Mouse (Mus musculus) hindbrain, embryonic 10.5 days (tissue): ENCODE measurements around the gene Smpd3. TPM values are rescaled to one million over a fixed set of nuclear protein-coding genes. Genes with fewer than 3 reads are reported as not detected.

Source experiments
- DNase-seq: peaks from one replicate; pipeline ENCODE4 v3.0.0-alpha.2; 2017; ENCODE audit warnings: low spot score
- H3K27ac ChIP-seq: fragments of 300-500 bp; sonication (generic); 2 replicates; pipeline ENCODE4 v1.5.1; 2016; ENCODE audit warnings: mild to moderate bottlenecking, moderate library complexity
- H3K27me3 ChIP-seq: fragments of 300-500 bp; sonication (generic); 2 replicates; pipeline ENCODE4 v1.6.1; 2016; ENCODE audit warnings: mild to moderate bottlenecking; ENCODE audit not compliant: poor library complexity, insufficient read depth, severe bottlenecking
- H3K36me3 ChIP-seq: fragments of 300-500 bp; sonication (generic); 2 replicates; pipeline ENCODE4 v1.6.1; 2016; ENCODE audit warnings: mild to moderate bottlenecking, moderate library complexity
- H3K4me1 ChIP-seq: fragments of 300-500 bp; sonication (generic); replicated peaks from 2 replicates; pipeline ENCODE4 v1.6.1; 2016; ENCODE audit warnings: mild to moderate bottlenecking
- H3K4me3 ChIP-seq: fragments of 300-500 bp; sonication (generic); 2 replicates; pipeline ENCODE4 v1.5.1; 2016; ENCODE audit warnings: mild to moderate bottlenecking, moderate library complexity
- H3K9me3 ChIP-seq: fragments of 300-500 bp; sonication (generic); 2 replicates; pipeline ENCODE4 v1.6.1; 2016; ENCODE audit warnings: mild to moderate bottlenecking, moderate library complexity
- WGBS: fragments of 180-500 bp; shearing (Covaris S2); methylation state at CpG from one replicate; pipeline ENCODE4 v1.1.7; 2016; 5-methylcytosine and 5-hydroxymethylcytosine counted together
- polyA plus RNA-seq: library from polyadenylated mRNA; unstranded; fragments of >200 nt; fragmentation: Nextera tagmentation; extraction: Ambion mirVana; gene quantifications from 2 replicates; pipeline ENCODE4 v1.2.1, GENCODE M21; 2016

Gene Smpd3
- 12.7 and 20.9 TPM in 2 replicates for polyA plus RNA-seq

DNA sequence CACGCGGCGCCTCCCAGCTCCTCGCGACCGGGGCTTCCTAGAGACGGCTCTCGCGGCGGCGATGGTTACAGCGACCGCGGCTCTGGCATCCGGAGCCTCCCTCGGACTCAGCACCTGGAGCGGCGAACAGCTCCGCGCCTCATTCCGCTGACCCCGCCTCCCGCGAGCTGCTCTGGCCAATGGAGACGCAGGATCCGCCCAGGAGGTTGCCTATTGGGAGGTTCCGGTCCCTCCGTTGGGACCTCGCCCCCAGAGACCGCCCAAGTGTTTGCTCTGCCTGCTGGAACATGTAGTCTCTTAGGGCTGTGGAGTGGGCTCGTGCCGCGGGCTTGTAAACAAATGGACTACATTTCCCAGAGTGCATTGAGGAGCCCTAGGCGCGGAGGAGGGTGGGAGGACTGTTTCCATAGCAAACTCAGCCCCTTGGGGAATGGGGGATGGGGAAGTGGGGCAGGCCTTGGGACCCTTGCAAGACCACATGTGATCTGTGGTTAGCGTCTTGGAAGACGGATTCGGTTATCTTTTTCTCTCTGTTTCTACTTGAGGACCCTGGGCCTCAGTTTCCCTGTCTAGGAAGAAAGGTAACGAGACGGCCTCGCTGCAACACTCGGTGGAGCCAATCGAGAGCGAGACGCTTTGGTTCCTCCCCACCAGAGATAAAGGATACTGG, at the start of gene Smpd3:
TSS of gene Smpd3 (minus strand) at position 137 of the 670 bp plus-strand sequence.
- H3K9me3 ChIP-seq: no peaks in the 10 kb centered on the region
- WGBS: under 1% methylated on average over 45 of the region's 45 CpGs
- peak within 1 kb of the TSS; percentile 87 for H3K27ac ChIP-seq
- H3K36me3 ChIP-seq: no peaks in the 10 kb centered on the region
- peaks cover 35% of the 10 kb centered on the region for H3K27me3 ChIP-seq
- DNase-seq: peak; percentile 99
- peaks cover 35% of the 10 kb centered on the region for H3K4me1 ChIP-seq
- peak within 1 kb of the TSS; percentile 68 for H3K4me3 ChIP-seq

GRCm38 (mm10) chr8:106381026-106381425, 43.2 kb upstream of the Smpd3 start:
- WGBS: 90% methylated on average over 6 of the region's 6 CpGs
- Histone ChIP-seq H3K9me3 (no peaks in the 10 kb centered on the region), H3K36me3 (no peaks in the 10 kb centered on the region), H3K4me1 (peaks cover 16% of the 10 kb centered on the region), H3K4me3 (no peak overlapping the region), H3K27me3 (no peaks in the 10 kb centered on the region), H3K27ac (no peak overlapping the region)
- DNase-seq: no peak

DNA sequence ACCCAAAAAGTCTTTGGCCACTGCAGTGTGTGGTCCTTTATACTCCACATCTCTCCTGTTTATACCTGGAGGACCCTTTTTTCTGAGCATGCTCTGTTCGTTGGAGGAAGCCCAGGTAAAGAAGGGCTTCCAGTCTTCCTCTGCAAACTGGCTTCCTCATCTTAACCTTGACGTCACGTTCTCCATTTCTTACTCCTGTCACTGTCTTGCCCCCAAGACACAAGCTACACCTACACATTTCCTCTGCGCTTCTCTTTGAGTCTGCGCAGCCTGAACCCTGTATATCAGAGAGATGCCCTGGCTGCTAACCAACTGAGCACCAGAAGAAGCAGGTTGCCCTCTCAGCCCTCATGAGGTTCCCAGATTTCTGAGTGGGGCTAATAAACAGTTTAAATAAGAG, 41.6 kb upstream of the Smpd3 start:
- Histone ChIP-seq H3K4me1 (peaks cover 16% of the 10 kb centered on the region), H3K27me3 (no peaks in the 10 kb centered on the region), H3K4me3 (no peak overlapping the region), H3K27ac (no peak overlapping the region), H3K36me3 (no peaks in the 10 kb centered on the region), H3K9me3 (no peaks in the 10 kb centered on the region)
- no peak for DNase-seq
- WGBS: 85% methylated on average over 5 of the region's 5 CpGs

DNA sequence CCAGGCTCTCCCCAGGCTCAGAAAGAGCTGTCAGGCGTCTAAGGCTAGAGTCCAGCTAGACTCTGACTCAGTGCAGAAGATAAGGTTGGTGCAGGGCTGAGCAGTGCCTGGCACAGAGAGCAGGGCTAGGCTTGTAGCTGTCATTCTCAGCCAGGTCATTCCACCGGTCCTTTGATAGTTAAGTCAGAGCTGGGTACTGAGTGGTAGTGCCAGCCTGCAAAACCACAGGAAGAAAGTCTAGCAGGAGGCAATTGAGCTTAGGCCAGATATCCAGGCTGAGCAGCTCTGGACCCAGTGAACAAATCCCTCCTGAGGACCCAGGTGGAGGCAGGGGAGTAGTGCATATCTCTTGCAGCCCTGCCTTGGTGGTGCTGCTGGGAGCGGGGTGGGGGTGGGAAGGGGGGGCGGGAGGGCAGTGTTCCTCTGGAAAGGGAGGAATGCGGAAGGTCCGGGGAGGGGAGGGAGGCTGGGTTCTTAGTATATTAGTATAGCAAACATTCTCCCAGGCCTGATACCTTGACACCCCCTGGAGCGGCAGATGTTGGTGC, 40.8 kb upstream of the Smpd3 start:
- Histone ChIP-seq H3K4me1 (peaks cover 16% of the 10 kb centered on the region), H3K27me3 (no peaks in the 10 kb centered on the region), H3K4me3 (no peak overlapping the region), H3K36me3 (no peaks in the 10 kb centered on the region), H3K27ac (peak overlapping the region; percentile 12; the same call in 1 of the 2 replicates), H3K9me3 (no peaks in the 10 kb centered on the region)
- no peak for DNase-seq
- WGBS: 66% methylated on average over 7 of the region's 7 CpGs

GRCm38 (mm10) chr8:106376862-106377261, 39.1 kb upstream of the Smpd3 start:
- peak; percentile 4 for DNase-seq
- no peaks in the 10 kb centered on the region for H3K27me3 ChIP-seq
- 21% methylated on average over 9 of the region's 9 CpGs for WGBS
- no peaks in the 10 kb centered on the region for H3K36me3 ChIP-seq
- H3K4me1 ChIP-seq: peaks cover 16% of the 10 kb centered on the region
- no peaks in the 10 kb centered on the region for H3K9me3 ChIP-seq
- no peak overlapping the region for H3K27ac ChIP-seq
- no peak overlapping the region for H3K4me3 ChIP-seq

DNA sequence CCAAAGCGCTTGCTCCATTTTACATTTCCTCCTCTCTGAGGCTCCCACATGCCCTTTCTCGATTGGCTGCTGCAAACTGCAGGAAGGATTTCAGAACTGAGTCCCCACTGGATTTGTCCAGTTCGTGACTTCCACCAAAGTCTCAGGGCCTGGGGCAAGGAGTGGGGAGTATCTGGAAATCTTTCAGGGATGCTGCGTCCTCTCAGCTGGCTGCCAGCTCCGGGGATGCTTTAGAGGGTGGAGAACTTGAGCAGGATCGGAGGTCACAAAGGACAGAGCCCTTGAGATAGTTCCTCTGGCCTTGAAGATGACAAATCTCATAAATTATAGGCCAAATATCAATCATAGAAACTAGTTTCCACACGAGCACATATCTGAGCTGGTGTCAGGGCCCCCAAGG, 38.2 kb upstream of the Smpd3 start:
- H3K27me3 ChIP-seq: no peaks in the 10 kb centered on the region
- 79% methylated on average over 7 of the region's 7 CpGs for WGBS
- H3K27ac ChIP-seq: no peak overlapping the region
- H3K4me1 ChIP-seq: peaks cover 16% of the 10 kb centered on the region
- H3K4me3 ChIP-seq: no peak overlapping the region
- no peak for DNase-seq
- H3K36me3 ChIP-seq: no peaks in the 10 kb centered on the region
- H3K9me3 ChIP-seq: no peaks in the 10 kb centered on the region

DNA sequence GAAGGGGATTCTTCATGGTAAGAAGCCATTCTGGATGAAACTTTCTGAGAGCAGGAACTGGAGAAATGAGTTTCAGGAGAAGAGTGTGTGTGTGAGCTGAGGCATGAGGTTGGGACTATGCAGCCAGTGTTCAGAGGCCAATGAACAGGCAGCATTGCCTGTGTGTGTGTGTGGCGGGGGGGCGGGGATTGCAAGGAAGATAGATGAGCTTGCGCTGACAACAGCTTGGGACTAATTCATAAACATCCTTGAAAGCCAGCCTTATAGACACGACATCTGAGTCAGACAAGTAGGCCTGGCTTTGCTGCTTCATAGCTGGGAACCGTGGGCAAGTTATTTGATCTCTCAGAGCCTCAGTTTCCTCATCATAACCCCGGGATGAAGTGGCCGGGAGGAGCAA, 31.3 kb upstream of the Smpd3 start:
- DNase-seq: no peak
- Histone ChIP-seq H3K4me1 (no peaks in the 10 kb centered on the region), H3K36me3 (no peaks in the 10 kb centered on the region), H3K4me3 (no peak overlapping the region), H3K9me3 (peaks cover 4% of the 10 kb centered on the region; the same call in 1 of the 2 replicates), H3K27me3 (no peaks in the 10 kb centered on the region), H3K27ac (no peak overlapping the region)
- 90% methylated on average over 7 of the region's 7 CpGs for WGBS

GRCm38 (mm10) chr8:106368501-106368900, 30.7 kb upstream of the Smpd3 start:
- 74% methylated on average over 3 of the region's 3 CpGs for WGBS
- H3K27me3 ChIP-seq: no peaks in the 10 kb centered on the region
- DNase-seq: no peak
- peaks cover 4% of the 10 kb centered on the region; the same call in 1 of the 2 replicates for H3K9me3 ChIP-seq
- no peaks in the 10 kb centered on the region for H3K4me1 ChIP-seq
- H3K27ac ChIP-seq: no peak overlapping the region
- H3K4me3 ChIP-seq: no peak overlapping the region
- no peaks in the 10 kb centered on the region for H3K36me3 ChIP-seq

DNA sequence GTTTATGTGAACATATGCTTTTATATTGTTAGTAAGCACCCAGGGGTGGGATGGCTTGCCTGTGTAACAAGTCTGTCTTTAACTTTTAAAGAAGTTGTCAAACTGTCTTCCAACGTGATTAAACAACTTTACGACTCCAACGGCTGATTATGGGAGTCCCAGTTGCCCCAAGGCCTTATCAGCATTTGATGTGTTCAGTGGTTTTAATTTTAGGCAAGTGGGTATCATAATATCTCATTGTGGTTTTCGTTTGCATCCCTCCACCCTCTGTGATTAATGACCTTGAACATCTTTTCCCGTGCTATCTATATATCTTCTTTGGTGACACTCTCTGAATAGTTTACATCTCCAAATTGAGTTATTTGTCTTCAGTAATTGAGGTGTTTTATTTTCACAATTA, 27.0 kb upstream of the Smpd3 start:
- H3K27ac ChIP-seq: no peak overlapping the region
- H3K9me3 ChIP-seq: peaks cover 4% of the 10 kb centered on the region; the same call in 1 of the 2 replicates
- H3K4me1 ChIP-seq: no peaks in the 10 kb centered on the region
- H3K27me3 ChIP-seq: no peaks in the 10 kb centered on the region
- DNase-seq: no peak
- H3K4me3 ChIP-seq: no peak overlapping the region
- H3K36me3 ChIP-seq: no peaks in the 10 kb centered on the region
- WGBS: 86% methylated on average over 5 of the region's 5 CpGs

- Histone ChIP-seq H3K36me3 (no peaks in the 10 kb centered on the region), H3K27me3 (no peaks in the 10 kb centered on the region), H3K27ac (no peak overlapping the region), H3K9me3 (peaks cover 4% of the 10 kb centered on the region; the same call in 1 of the 2 replicates), H3K4me1 (no peaks in the 10 kb centered on the region), H3K4me3 (no peak overlapping the region)
- DNase-seq: no peak
- 78% methylated on average over 8 of the region's 8 CpGs for WGBS
Measured at GRCm38 (mm10) chr8:106364278-106364677, 26.5 kb upstream of the Smpd3 start.

DNA sequence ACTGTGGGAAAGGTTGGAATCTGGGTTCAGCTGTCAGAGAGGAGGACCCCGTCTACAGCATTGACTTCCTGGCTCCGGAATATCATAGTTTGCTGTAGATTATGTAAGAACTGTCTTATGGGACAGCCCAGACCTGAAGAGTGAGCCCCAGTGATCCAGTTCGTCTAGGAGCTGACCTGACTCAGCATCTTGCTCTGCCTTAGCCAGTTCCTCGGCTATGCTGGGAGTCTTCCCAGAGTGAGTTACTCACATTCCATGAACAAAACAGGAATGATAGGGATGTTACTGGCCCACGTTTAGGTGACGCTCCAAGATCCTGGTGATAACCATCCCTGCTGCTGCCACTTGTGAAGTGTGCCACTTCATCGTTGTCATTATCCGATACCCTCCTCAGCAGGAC, 25.5 kb upstream of the Smpd3 start:
- Histone ChIP-seq H3K9me3 (peaks cover 1% of the 10 kb centered on the region; the same call in 1 of the 2 replicates), H3K36me3 (no peaks in the 10 kb centered on the region), H3K27ac (no peak overlapping the region), H3K4me1 (no peaks in the 10 kb centered on the region), H3K27me3 (no peaks in the 10 kb centered on the region), H3K4me3 (no peak overlapping the region)
- DNase-seq: no peak
- 86% methylated on average over 8 of the region's 8 CpGs for WGBS

DNA sequence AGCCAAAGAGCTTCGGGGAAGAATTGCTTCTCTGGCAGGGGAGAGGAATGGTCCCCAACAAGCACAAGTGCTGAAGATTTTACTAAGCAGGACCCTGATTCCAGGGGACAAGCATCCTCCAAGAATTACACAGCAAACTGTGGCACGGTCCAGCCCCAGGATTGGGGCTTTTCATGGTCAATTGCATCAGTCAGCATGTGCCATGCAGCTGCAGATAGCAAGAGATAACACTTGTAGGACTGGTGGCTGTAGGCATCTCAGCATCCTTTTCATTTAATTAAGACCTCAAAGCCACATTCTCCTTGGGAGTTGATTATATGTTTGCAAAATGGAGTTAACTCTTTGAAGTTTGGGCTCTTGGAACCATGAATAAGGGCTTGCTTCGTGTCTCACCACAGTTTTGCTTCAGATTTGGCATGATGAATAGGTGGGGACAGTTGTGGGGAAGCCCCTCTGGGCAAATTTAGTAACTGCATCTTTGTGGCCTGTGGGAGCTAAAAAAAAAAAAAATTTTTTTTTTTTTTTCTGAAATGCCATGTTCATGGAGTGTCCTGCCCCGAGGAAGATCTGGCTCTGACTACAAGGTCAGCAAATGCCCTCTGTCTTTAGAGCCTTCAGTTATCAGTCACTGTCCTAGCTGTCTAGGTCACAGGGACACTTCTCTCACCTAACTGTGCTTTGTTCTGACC, 22.0 kb upstream of the Smpd3 start:
- no peak overlapping the region for H3K4me3 ChIP-seq
- H3K36me3 ChIP-seq: no peaks in the 10 kb centered on the region
- no peaks in the 10 kb centered on the region for H3K27me3 ChIP-seq
- H3K4me1 ChIP-seq: no peaks in the 10 kb centered on the region
- no peak for DNase-seq
- H3K27ac ChIP-seq: no peak overlapping the region
- no peaks in the 10 kb centered on the region for H3K9me3 ChIP-seq
- WGBS: 82% methylated on average over 4 of the region's 4 CpGs

DNA sequence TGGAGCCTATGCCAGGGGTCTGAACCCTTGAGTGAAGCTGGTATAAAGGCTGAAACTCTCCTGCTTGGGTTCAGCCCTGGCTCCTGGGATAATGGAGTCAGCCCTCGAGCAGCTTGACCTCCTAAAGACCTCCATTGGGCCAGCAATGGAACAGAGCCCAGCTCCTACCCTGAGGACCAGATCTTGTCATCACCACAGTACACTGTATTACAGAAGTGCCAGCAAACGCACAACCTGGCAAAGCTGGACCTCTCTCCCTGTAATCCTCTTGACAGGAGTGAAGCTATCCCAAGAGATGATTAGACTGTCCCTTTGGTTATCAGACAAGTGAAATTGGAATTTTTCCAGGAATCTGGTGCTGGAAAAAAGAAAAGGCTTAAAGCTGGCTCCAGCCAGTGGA, 13.3 kb upstream of the Smpd3 start:
- Histone ChIP-seq H3K4me1 (peaks cover 9% of the 10 kb centered on the region; the same call in 1 of the 2 replicates), H3K9me3 (no peaks in the 10 kb centered on the region), H3K4me3 (no peak overlapping the region), H3K36me3 (no peaks in the 10 kb centered on the region), H3K27me3 (no peaks in the 10 kb centered on the region), H3K27ac (no peak overlapping the region)
- DNase-seq: no peak
- WGBS: 83% methylated on average over 2 of the region's 2 CpGs
